Mouse (Mus musculus) embryo, embryonic 9.5 days (tissue): Measurements from ENCODE around the gene Suclg1.

Source experiments
- DNase-seq: peaks from one replicate; pipeline ENCODE4 v3.0.0-alpha.2; 2017; ENCODE audit errors: extremely low spot score

Gene Suclg1

GRCm38 (mm10) chr6:73248237-73249048, at the start of gene Suclg1:
TSS of gene Suclg1 (plus strand) at chr6:73248382.
- DNase-seq, result peak; percentile 91

- DNase-seq, result no peak
These were observed 44.5 kb upstream of the Suclg1 start for GRCm38 (mm10) chr6:73203724-73204123.

DNA sequence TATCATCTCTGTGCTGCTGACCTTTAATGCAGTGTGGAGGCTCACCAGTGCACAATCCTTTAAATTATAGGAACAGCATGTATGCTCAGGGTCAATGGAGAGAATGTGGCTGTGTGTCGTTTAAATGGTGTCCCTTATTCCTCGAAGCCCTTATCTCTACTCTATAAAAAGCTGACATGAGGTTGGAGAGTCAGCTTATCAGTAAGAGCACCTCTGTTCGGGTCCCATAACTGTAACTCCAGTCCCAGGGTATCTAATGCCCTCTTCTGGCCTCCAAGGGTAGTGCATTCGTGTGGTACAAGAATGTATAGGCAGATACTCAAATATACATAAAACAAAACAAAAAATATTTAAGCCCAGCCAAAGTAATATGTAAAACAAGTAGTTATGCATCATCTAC, 43.2 kb upstream of the Suclg1 start:
- no peak for DNase-seq

GRCm38 (mm10) chr6:73209598-73209997, 38.6 kb upstream of the Suclg1 start:
- DNase-seq, result no peak

DNA sequence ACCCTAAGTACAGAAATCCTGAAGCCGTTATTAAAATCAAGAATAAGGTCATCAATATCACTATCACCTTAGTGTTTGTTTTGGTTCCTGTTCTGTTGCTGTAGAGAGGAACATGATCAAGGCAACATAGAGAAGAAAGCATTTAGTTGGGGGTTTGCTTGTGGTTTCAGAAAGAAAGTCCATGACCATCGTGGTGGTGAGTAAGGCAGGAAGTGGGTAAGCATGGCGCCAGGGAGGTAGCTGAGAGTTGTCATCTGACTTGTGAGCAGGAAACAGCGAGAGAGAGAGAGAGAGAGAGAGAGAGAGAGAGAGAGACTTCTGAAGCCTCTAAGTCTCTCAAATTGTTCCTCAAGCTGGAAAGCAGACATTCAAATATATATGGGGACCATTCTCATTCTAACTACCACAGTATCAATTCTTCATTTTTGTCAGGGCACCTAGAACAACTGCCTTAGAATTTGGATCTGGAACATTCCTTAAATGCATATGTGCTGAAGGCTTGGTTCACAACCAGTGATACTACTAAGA, 37.7 kb upstream of the Suclg1 start:
- no peak for DNase-seq

DNA sequence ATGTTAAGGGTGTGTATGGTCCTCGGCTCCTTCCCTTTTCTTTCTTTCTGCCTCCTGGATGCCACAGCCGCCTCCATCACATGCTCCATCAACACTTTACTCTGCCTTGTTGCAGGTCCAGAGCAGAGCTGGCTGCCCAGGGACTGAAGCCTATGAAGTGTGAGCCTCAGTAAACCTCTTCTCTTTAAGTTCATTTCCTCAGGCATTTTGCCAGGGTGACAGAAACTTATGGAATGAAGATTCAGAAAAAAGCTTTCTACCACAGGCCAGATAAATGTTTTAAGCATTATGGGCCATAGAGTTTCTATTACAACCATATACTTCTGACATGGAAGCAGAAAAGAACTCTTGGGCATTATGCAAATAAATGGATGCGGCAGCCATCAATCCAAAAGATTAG, 37.1 kb upstream of the Suclg1 start:
- no peak for DNase-seq

GRCm38 (mm10) chr6:73211602-73212001, 36.6 kb upstream of the Suclg1 start:
- DNase-seq, result no peak

DNA sequence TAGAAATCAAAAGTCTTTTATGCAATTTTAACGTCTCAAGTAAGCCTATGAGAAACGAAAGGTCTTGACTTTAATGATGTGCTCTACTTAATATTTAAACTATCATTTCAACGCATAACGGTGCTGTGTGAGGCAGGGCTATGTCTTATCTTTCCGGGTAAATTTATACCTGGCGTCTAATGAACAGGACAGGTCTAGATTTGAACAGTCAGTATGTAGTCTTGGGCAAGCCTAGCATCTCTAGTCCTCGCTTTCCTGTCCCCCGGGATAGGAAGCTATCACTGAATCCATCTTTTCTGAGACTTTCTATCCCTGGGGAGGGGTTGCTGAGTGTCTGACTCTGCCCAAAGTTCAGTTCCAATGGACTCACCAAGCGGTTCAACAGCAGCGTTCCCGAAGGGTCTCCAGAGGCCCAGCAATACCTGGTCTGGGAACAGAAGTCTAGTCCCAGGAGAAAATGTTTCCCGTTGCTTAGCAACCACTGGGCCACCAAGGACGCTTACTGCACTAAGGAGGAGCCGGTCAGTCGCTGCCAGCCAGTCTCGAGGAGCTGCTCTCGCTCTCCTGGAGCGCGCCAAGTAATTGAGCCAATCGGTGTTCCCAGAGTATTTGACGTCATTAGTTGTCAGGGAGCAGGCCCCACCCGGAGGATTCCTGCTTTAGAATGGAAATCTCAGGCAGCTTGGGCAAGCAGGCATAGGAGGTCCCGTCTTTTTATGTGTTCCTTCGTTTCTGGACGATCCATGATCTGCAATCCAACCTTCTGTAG, 26.8 kb upstream of the Suclg1 start, which contains the start of gene Dnah6:
Gene Dnah6, minus strand, starts transcription at position 463 of the 769 bp plus-strand sequence.
- peak; percentile 89 for DNase-seq

GRCm38 (mm10) chr6:73221958-73222735, 26.0 kb upstream of the Suclg1 start:
- no peak for DNase-seq

- DNase-seq, result peak; percentile 62
These were observed 25.2 kb upstream of the Suclg1 start for GRCm38 (mm10) chr6:73222841-73223526.

- peak; percentile 36 for DNase-seq
These were observed 20.6 kb upstream of the Suclg1 start for GRCm38 (mm10) chr6:73227376-73228158.

- no peak for DNase-seq
These were observed 19.8 kb upstream of the Suclg1 start for GRCm38 (mm10) chr6:73228408-73228807.

DNA sequence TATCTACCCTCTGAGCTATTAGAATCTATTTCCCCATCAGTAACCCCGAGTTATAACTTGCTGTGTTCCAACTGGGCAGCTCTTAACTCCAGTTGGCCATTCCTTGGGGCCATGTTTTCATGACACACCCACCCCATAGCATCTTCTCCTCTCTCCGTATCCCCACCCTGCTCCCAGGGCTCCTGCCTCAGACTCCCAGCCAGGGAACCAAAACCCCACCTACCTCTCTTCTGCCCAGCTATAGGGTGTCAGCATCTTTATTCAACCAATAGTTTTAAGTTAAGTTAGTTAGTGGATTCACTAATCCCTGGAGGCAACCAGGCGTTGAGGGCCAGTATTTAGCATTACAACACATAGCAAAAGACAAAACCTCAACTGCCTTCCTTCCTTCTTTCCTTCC, 19.3 kb upstream of the Suclg1 start:
- DNase-seq, result no peak

GRCm38 (mm10) chr6:73232152-73232584, 16.0 kb upstream of the Suclg1 start:
- no peak for DNase-seq

DNA sequence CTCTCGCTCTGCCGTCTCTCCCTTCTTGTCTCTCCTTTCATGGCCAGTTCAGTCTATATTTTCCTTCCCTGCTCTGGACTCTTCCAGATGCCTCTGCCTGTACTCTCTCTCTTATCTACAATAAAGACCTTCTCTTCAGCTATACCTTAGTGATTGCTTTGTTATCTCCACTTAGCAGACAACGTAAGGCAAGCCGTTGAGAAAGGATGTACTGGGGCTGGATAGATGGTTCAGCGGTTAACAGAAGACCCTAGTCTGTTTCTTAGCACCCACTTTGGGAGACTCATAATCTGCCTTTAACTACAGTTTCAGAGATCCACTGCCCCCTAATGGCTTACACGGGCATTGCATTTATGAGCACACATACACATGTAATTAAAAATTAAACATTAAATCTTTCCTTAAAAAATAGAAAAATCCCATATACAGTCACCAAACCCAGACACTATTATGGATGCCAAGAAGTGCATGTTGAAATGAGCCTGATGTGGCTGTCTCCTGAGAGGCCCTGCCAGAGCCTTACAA, 14.9 kb upstream of the Suclg1 start:
- no peak for DNase-seq

DNA sequence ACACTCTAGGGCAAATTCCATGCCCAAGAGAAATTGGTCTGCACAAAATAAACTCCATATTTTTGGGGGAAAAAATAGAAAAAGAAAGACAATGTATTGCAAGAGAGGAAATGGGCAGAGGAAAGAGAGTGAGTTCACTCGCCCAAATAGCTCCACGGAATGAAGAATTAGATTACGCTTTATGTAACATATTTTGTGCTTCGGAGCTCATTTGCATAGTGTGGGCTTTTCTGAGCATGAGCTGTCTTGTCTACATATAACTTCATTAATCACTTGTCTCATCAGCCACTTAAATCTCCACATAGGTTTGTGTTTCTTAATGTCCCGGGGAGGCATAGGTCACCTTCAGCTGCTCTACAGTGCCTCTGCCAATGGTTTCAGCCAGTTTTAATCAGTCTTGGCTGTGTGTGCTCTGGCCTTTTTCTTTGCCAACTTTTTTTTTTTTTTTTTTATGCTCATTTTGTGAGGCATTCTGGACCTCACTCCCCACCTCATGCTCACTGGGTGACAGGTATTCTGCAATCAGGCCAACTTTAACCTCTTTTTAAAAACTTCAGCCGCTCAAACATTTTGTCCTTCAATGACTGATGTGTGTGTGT, 13.8 kb upstream of the Suclg1 start:
- no peak for DNase-seq

- DNase-seq, result no peak
These were observed 12.5 kb upstream of the Suclg1 start for GRCm38 (mm10) chr6:73235650-73236049.

DNA sequence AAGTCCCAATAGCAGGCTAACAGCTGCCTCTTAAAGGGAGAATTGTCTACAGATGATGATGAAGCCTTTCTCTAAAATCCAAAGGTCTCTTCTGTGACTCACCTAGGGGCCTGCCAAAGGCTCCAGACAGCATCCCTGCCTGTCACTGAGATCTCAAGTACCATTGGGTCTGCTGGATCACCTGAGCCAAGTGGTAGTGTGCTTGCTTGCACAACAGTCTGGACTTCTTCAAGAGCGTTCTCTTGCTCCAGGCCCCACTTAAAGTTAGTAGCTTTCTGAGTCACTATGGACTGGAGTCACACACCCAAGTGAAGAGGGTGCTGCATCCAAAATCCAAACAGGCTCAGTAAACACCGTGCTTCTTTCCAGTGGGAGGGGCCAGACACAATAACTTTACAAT, 1.4 kb upstream of the Suclg1 start:
- DNase-seq, result no peak

GRCm38 (mm10) chr6:73247452-73247851, 730 bp upstream of the Suclg1 start:
- DNase-seq, result peak; percentile 39

DNA sequence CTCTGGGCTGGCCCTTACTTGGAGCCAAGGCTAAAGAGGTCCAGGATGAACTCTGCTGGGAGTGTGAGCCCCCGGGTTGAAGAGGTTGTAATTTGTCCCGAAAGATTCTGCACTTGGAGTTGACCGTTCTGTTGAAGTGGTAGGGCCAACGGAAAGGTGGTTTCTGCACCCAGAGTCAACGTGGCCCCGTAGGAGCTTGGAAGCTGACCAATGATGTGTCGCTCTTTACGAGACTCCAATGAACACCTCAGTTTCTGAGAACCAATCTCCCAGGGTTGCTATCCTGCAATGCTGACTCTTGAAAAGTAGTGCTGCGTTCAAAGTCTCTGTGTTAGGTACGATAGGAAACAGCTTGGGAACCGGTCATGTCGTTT, 854 bp downstream of the Suclg1 start:
- no peak for DNase-seq
